Mouse (Mus musculus) bone marrow, adult 2 months (tissue): ENCODE data around the gene Mrpl9.

Source experiments
- CTCF ChIP-seq: fragments of 200-500 bp; IDR thresholded peaks from 2 replicates; pipeline ENCODE4 v1.5.1; 2011; ENCODE audit warnings: low read length, control low read depth; ENCODE audit not compliant: control insufficient read depth, insufficient read depth
- POLR2A ChIP-seq: fragments of 200-500 bp; IDR thresholded peaks from 2 replicates; pipeline ENCODE4 v1.6.1; 2011; ENCODE audit warnings: low read depth, mild to moderate bottlenecking, control low read depth, low read length, borderline replicate concordance; ENCODE audit not compliant: control insufficient read depth

DNA sequence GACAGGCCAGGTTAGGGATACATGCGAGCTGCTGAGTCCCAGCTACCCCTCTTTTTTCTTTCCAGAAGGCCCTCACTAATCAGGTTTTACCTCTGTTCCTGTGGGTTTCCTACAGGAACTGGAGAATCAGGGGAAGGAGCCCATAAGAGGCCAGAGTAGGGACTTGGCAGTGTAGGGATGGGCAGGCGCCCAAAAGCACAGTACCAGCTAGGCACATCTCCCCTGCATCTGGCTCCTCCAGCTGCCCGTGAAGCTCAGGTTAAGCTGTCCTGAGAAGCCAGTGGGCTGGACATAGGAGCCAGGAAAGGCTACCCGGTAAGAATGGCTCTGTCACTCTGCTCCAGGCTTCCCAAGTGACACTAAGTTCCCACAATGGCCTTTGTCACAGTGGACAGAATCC lies 38.3 kb downstream of the Mrpl9 start:
- TF ChIP-seq CTCF, result no peak
- no peak for TF ChIP-seq POLR2A
